Mouse (Mus musculus): ENCODE data around the gene Lrtm2. TPM values are rescaled to one million over a fixed set of nuclear protein-coding genes. Genes with fewer than 3 reads are reported as not detected.

Gene Lrtm2
- polyA plus RNA-seq, 1 experiment from 2014 or later: 7.8 TPM

Other genes starting within 250 kb of the Lrtm2 start
- 11.6 and 12.6 TPM in 2 replicates for gene Dcp1b, start 155.5 kb downstream of the Lrtm2 start, polyA plus RNA-seq (2014; fragmentation: Nextera tagmentation; extraction: Ambion mirVana)
- gene Cacna1c, start 134.3 kb downstream of the Lrtm2 start, polyA plus RNA-seq (2014; fragmentation: Nextera tagmentation; extraction: Ambion mirVana): 7.4 and 10.1 TPM in 2 replicates
- 0.35 and 0.57 TPM in 2 replicates for gene Cacna2d4, start 94.2 kb downstream of the Lrtm2 start, polyA plus RNA-seq (2014; fragmentation: Nextera tagmentation; extraction: Ambion mirVana)
- gene Adipor2, start 86.9 kb upstream of the Lrtm2 start, polyA plus RNA-seq (2014; fragmentation: Nextera tagmentation; extraction: Ambion mirVana): 27.3 and 27.8 TPM in 2 replicates
- 3.1 and 4.6 TPM in 2 replicates for gene Fbxl14, start 148.9 kb upstream of the Lrtm2 start, polyA plus RNA-seq (2014; fragmentation: Nextera tagmentation; extraction: Ambion mirVana)
- 6.3 and 6.6 TPM in 2 replicates for gene Wnt5b, start 213.6 kb upstream of the Lrtm2 start, polyA plus RNA-seq (2014; fragmentation: Nextera tagmentation; extraction: Ambion mirVana)